Mouse (Mus musculus) telencephalon, adult 2 months (tissue): Measurements from ENCODE around the gene Arid1b.
"Not testable (repeated sequence)": the region's sequence is repeated elsewhere in the genome, so short reads cannot be mapped to it uniquely, and the experiment has no call there.

Experiments
- DNase-seq: peaks from one replicate; pipeline ENCODE4 v3.0.0-alpha.2; 2011; ENCODE audit warnings: low read depth, low spot score

Gene Arid1b

DNA sequence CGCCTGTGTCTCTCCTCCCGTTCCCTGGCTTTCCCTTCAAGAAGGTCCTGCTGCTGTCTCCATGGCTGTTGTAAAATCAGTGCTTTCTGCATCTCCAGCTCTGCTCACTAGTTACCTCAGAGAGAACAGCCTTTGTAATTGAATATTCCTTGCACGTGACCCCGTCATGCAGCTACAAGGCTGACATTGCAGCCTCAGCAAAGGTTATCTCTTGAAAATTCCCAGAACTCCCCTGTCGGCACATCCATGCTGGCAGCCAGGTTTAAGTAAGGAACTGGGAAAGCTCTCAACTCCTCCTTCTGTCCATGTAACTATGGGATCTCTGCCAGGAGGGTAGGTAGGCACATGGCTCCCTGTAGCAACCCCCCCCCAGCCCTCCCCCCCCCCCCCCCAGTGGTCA, 91.8 kb downstream of the Arid1b start:
- no peak for DNase-seq

GRCm38 (mm10) chr17:5088241-5088640, 94.1 kb downstream of the Arid1b start:
- not testable (repeated sequence) for DNase-seq

DNA sequence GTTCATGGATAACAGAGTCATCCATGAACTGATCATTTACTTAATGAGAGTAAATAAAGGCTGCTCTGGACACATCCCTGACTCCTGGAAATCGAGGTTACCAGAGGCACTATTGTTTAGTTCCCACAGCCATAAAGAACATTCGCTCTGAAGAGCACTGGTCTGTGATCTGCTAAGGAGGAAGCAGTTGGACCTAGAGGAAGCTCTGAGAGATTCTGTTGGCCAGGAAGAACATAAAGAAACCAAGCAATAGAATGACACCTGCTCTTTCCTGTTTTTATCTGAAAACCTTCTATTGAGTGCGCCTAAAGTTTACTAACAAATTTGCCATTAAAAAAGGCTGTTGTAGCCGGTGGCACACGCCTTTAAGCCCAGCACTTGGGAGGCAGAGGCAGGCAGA, 94.7 kb downstream of the Arid1b start:
- no peak for DNase-seq

- no peak for DNase-seq
Measured at GRCm38 (mm10) chr17:5089541-5089940, 95.4 kb downstream of the Arid1b start.

DNA sequence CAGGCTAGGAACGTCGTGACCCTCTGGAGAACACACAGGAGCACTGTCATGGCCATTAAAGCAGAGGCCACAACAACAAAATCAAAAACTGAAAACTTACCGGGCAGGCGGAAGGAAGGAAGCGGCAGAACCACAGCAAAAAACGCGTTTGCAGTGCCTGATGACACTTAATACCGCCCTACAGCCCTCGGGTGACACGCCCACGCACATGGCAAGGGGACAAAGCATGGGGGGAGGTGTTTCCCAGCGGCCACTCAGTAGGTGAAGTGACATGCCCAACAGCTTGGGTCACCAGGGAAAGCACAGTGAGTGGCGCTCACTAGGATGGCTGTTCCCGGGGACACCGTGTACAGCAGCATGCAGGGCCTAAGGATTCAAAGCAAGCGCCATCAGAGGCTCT, 97.4 kb downstream of the Arid1b start:
- no peak for DNase-seq

- no peak for DNase-seq
Measured at GRCm38 (mm10) chr17:5091934-5092333, 97.8 kb downstream of the Arid1b start.

- DNase-seq = not testable (repeated sequence)
Measured at GRCm38 (mm10) chr17:5093343-5093742, 99.2 kb downstream of the Arid1b start.

- DNase-seq = no peak
Measured at GRCm38 (mm10) chr17:5094636-5095035, 100.5 kb downstream of the Arid1b start.

DNA sequence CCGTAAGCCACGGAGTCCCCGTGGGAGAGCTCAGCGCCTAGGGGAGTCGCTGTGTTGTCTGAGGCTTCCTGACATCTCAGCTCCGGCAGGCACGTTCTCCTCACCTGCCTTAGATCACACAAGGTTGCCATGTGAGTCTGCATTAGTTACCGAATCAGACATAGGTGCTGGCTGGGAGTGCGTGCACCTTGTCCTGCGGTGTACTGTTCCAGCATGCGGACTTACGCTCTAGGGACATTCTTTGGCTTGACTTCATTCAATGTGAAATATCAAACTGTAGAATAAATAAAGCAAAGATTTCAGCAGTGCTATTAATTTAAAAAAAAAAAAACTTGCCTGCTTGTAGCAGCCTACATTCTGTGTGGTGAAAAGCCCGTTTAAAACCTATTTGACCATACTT, 101.6 kb downstream of the Arid1b start:
- no peak for DNase-seq

- no peak for DNase-seq
Measured at GRCm38 (mm10) chr17:5097046-5097445, 102.9 kb downstream of the Arid1b start.

DNA sequence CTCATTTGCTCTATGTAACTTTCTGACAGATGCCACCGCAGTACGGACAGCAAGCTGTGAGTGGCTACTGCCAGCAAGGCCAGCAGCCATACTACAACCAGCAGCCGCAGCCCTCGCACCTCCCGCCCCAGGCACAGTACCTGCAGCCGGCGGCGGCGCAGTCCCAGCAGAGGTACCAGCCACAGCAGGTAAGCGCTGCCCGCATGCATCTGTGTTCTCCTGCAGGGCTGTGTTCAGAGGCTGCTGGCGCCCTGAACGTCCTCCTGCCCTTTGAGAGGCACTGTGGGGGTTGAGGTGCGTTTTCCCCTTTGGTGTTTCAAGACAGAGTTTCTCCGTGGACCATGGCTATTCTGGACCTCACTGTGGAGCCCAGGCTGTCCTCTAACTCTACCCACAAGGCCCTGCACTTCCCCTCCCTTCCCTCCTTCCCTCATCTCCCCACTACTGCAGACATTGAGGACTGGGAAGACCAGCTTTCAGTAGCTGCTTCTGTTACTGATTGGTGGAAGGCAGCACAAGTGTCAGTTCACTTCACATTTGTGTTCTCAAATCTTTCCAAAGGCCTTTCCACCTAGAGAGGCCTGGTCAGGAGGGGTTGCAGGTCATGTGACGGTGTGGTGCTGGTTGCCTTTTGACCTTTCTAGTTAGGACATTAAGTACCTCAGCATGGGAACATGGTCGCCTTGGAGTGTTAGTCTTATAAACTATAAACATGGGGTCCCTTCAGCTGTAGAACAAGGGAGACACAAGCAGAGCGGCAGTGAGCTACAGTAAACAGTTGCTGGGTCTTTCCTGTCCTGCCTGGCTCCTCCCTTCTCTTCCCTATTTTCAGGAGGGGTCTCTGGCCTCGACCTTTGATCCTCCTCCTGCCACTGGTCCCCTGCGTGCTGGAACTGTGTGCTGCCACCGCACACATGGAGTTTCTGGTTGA, 103.7 kb downstream of the Arid1b start:
- no peak for DNase-seq

DNA sequence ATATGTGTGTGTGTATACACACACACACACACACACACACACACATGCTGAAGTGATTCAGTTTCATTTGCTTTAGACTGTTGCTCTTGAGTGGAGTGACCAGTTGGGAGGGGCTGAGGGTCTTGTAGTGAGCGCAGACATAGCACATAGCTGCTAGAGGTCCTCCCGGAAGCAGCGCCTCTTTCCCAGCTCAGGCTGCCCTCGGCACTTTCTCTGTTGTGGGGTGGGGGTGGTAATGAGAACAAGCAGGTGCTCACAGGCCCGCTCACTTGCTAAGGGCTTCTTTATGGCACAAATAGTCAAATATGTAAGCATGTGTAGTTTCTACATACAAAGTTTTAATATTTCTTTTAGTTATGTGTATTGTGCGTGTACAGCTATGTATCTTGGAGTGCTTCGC, 104.6 kb downstream of the Arid1b start:
- no peak for DNase-seq

DNA sequence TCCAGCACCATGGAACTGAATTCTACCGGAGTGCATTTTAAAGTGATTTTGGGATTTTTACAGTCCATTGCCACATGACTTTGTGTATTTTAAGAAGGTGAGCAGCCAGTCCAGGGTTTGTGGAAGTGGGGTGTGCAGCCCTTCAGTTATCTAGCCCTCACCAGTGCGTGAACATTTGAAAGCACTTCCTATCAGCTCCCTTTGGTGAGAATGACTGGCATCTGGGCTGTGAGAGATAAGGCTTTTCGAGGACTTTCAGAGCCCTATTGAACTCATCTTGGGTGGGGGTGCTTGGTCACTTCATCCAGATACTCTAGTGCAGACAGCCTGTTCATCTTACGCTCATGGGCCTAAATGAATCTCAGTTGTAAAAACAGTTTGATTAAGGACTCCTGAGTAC, 105.1 kb downstream of the Arid1b start:
- DNase-seq = no peak

DNA sequence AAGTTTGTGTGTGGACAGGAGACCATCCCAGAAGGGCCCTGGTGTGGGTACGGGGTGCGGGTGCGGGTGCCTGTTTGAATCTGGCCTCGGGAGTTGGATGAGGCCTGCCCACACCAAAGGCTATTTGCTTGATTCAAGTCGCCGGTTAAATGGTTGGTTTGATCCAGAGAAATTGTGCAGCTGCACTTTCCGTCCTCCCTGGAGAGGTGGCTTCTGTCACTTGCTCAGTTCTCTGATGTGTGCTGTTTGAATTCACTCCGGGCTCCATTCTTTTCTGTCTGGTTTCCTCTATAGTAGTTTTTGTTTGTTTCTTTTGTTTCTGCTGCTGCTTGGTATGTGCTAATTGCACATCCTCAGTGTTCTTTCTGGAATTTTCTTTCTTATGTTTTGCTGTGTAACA, 107.0 kb downstream of the Arid1b start:
- no peak for DNase-seq

DNA sequence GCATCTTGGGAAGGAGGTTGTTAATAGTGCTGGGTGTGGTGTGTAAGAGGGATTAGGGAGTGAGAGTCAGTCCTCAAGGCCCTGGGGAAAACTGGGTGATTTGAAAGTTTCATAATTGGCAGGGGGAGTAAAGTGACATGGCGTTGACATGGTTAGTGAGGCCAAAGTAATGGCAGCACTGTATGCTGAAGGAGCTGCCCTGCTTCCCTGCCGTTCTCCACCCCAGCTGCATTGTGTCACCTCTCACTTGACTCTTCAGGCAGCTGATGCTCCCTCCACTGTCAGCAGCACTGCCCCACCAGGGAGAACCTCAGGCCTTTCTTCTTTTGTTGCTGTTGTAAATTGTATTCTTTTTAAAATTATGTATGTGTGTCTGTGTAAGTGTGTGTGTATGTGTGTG, 107.8 kb downstream of the Arid1b start:
- no peak for DNase-seq

- peak; percentile 33 for DNase-seq
Measured at GRCm38 (mm10) chr17:5105746-5106145, 111.6 kb downstream of the Arid1b start.

- no peak for DNase-seq
Measured at GRCm38 (mm10) chr17:5106263-5107195, 112.4 kb downstream of the Arid1b start.

DNA sequence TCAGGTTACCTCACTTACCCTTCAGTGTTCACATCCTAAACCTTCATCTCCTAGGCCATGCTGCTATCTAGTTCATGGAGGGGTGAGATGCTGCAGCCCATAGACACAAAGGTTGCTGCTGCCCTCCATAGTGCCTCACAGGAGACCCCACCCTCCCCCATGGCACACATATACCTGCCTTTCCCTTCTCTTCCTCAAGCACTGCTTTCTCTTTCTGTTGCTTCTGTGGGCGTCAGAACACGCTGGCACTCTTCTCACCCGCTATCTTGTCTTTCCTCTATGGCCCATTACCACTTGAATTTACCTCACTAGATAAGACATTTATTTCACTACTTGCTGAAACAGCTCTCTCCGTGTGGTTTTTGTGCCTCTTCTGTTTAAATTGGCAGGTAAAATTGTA, 113.4 kb downstream of the Arid1b start:
- no peak for DNase-seq

- no peak for DNase-seq
Measured at GRCm38 (mm10) chr17:5108022-5108421, 113.9 kb downstream of the Arid1b start.

DNA sequence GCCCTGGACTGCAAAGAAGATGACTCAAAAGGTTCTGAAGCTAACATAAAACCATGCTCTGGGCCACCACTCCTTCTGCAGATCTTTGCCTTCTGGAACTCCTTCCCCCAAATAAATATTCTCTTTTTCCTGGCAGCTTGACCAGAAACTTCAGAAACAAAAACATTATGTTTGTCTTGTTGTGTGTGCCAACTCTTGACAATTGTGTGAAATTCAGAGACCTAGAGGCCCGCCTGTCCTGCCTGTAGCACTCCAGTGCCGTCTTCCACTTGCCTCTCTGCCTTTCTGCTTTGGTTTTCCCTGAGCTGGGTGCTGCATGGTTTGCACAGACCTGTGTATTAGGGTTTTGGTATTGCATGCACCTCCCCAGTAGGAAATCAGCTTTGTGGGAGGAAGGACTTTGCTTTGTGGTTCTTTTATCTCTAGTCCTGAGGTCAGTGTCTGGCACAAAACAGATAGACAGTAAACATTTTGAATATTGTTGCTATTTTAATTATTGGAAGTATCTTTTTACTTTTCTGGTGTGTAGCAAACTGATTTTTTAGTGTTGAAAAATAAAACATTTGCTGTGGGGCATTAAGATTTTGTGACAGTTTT, 114.5 kb downstream of the Arid1b start:
- DNase-seq = no peak

GRCm38 (mm10) chr17:5109343-5109742, 115.2 kb downstream of the Arid1b start:
- DNase-seq = no peak

DNA sequence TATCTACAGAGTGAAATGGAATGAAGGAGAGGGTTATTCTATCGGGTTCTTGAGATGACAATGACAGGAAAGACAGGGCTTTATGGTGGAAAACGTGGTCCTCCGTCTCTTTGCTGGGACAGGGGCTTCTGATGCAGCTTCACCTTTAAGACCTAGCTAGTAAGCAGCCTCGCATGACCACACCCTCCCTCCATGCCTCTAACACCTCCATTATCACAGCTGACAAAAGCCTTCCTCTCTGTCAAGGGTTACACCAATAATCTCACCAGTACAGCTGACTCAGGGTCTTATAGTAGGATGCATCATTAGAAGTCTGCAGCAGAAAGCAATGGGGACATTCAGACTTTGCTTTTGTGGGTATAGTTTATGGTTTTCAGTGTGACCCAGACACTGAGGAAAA, 116.0 kb downstream of the Arid1b start:
- no peak for DNase-seq
